Mouse (Mus musculus) liver, embryonic 16.5 days (tissue): ENCODE data around the gene Sh3bp5. TPM values are rescaled to one million over a fixed set of nuclear protein-coding genes. Genes with fewer than 3 reads are reported as not detected.

Experiments used
- ATAC-seq: fragments of 200-750 bp; cut with Nextera tagmentation; 2 replicates; pipeline ENCODE4 v1.8.0; 2017; ENCODE audit warnings: low read depth, mild to moderate bottlenecking, moderate number of reproducible peaks, moderate library complexity
- H3K27ac ChIP-seq: fragments of 300-500 bp; sonication (generic); 2 replicates; pipeline ENCODE4 v1.5.1; 2014; ENCODE audit warnings: mild to moderate bottlenecking, low read length
- H3K27me3 ChIP-seq: fragments of 300-500 bp; sonication (generic); 2 replicates; pipeline ENCODE4 v1.6.1; 2014; ENCODE audit warnings: low read depth, low read length, mixed read lengths; ENCODE audit not compliant: control insufficient read depth, insufficient read depth
- H3K36me3 ChIP-seq: fragments of 300-500 bp; sonication (generic); 2 replicates; pipeline ENCODE4 v1.6.1; 2014; ENCODE audit warnings: mild to moderate bottlenecking; ENCODE audit not compliant: control insufficient read depth, insufficient read depth
- H3K4me1 ChIP-seq: fragments of 300-500 bp; sonication (generic); 2 replicates; pipeline ENCODE4 v1.6.1; 2014; ENCODE audit warnings: low read depth, low read length, mixed read lengths; ENCODE audit not compliant: control insufficient read depth
- H3K4me2 ChIP-seq: fragments of 300-500 bp; sonication (generic); 2 replicates; pipeline ENCODE4 v1.6.1; 2014; ENCODE audit warnings: low read depth, low read length, mixed read lengths
- H3K4me3 ChIP-seq: fragments of 300-500 bp; sonication (generic); 2 replicates; pipeline ENCODE4 v1.5.1; 2014; ENCODE audit warnings: low read depth, mild to moderate bottlenecking, low read length
- H3K9ac ChIP-seq: fragments of 300-500 bp; sonication (generic); 2 replicates; pipeline ENCODE4 v1.6.1; 2014; ENCODE audit warnings: low read depth, low read length
- H3K9me3 ChIP-seq: fragments of 300-500 bp; sonication (generic); replicated peaks from 2 replicates; pipeline ENCODE4 v1.6.1; 2016; ENCODE audit warnings: low read length; ENCODE audit not compliant: control insufficient read depth
- WGBS: fragments of 180-500 bp; shearing (Covaris S2); extraction: QIAGEN DNeasy Blood & Tissue Kit; methylation state at CpG from one replicate; pipeline ENCODE4 v1.1.7; 2014; ENCODE audit not compliant: insufficient replicate concordance; 5-methylcytosine and 5-hydroxymethylcytosine counted together
- polyA plus RNA-seq: library from polyadenylated mRNA; unstranded; fragments of >200 nt; fragmentation: Nextera tagmentation; extraction: Ambion mirVana; gene quantifications from 2 replicates; pipeline ENCODE4 v1.2.1, GENCODE M21; 2015

Sh3bp5 gene
- polyA plus RNA-seq, 1 experiment from 2014 or later = 22.1 TPM

DNA sequence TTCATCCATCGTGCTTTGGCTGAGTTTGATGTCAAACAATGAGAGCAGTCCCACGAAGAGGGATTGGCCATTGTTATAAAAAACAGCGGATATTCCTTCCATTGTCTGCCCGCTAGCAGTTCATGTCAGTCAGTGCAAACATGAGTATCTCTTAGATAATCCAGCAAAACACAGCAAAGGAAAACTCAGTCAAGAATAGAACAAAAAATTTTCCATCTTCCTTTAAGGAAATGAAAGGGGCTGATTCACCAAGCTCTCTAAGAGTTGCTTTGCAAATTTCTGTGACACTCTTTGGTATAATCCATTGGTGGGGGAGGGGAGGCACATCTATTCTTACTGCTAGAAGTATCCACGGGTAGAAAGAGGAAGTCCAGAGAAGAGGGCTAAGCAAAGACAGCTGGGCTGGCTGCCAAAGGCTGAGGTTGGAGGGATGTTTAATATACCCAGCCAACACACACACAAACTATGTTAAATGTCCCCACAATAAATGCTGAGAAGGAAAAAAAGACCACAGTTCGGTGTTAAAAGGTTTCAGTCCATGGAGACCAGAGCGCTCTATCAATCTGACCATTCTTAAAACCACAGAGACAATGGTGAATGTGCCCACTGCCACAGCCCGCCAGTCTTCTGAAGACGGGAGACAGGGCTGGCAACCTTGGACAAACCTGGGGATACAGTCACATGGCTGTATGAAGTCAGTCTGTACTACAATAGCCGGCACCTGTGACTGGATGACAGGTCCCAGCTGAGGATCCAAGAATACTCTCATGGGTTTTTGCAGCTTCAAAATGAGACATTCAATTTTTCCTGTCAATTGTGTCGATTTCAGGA is 12.7 kb downstream of the Sh3bp5 start:
- Histone ChIP-seq H3K36me3 (peaks cover 5% of the 10 kb centered on the region; the same call in 1 of the 2 replicates), H3K4me2 (no peak overlapping the region), H3K4me1 (peaks cover 33% of the 10 kb centered on the region), H3K9ac (no peak overlapping the region), H3K9me3 (no peaks in the 10 kb centered on the region), H3K27me3 (no peaks in the 10 kb centered on the region), H3K27ac (peak overlapping the region; percentile 52), H3K4me3 (no peak overlapping the region)
- peak; percentile 48; the same call in 1 of the 2 replicates for ATAC-seq
- WGBS = 35% methylated on average over 11 of the region's 11 CpGs

- Histone ChIP-seq H3K4me3 (no peak overlapping the region), H3K27me3 (no peaks in the 10 kb centered on the region), H3K27ac (peak overlapping the region; percentile 52), H3K9ac (no peak overlapping the region), H3K4me1 (peaks cover 28% of the 10 kb centered on the region), H3K36me3 (peaks cover 5% of the 10 kb centered on the region; the same call in 1 of the 2 replicates), H3K4me2 (no peak overlapping the region), H3K9me3 (no peaks in the 10 kb centered on the region)
- WGBS = 67% methylated on average over 5 of the region's 5 CpGs
- ATAC-seq = no peak
Measured at GRCm38 (mm10) chr14:31422395-31422794, 13.5 kb downstream of the Sh3bp5 start.

GRCm38 (mm10) chr14:31421509-31422295 is 14.2 kb downstream of the Sh3bp5 start:
- Histone ChIP-seq H3K27ac (peak overlapping the region; percentile 52), H3K36me3 (peaks cover 5% of the 10 kb centered on the region; the same call in 1 of the 2 replicates), H3K4me2 (no peak overlapping the region), H3K4me1 (peaks cover 29% of the 10 kb centered on the region), H3K9me3 (no peaks in the 10 kb centered on the region), H3K4me3 (no peak overlapping the region), H3K9ac (no peak overlapping the region), H3K27me3 (no peaks in the 10 kb centered on the region)
- peak; percentile 57 for ATAC-seq
- 65% methylated on average over 18 of the region's 18 CpGs for WGBS

DNA sequence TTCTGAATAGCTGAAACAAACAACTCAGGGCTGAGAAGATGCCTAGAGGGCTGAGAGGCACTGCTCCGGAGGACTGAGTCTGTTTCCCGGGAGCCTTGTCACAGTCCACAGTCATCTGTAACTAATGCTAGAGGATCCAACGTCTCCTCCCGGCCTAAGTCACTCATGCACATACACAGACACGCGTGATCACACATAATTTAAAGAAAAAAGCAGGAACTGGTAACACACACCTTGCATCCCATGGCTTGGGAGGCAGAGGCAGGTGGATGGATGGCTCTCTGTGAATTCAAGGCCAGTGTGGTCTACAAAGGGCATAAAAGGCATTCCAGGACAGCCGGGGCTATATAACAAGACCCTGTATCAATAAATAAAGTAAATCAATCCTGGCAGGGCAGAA is 14.9 kb downstream of the Sh3bp5 start:
- Histone ChIP-seq H3K9ac (no peak overlapping the region), H3K36me3 (peaks cover 5% of the 10 kb centered on the region; the same call in 1 of the 2 replicates), H3K27me3 (no peaks in the 10 kb centered on the region), H3K4me2 (no peak overlapping the region), H3K4me1 (peaks cover 31% of the 10 kb centered on the region), H3K9me3 (no peaks in the 10 kb centered on the region), H3K4me3 (no peak overlapping the region), H3K27ac (peak overlapping the region; percentile 52)
- WGBS = 67% methylated on average over 7 of the region's 7 CpGs
- ATAC-seq = no peak

- Histone ChIP-seq H3K27me3 (no peaks in the 10 kb centered on the region), H3K9ac (no peak overlapping the region), H3K36me3 (peaks cover 2% of the 10 kb centered on the region; the same call in 1 of the 2 replicates), H3K4me2 (no peak overlapping the region), H3K27ac (no peak overlapping the region; the same call in 1 of the 2 replicates), H3K9me3 (no peaks in the 10 kb centered on the region), H3K4me1 (peaks cover 31% of the 10 kb centered on the region), H3K4me3 (no peak overlapping the region)
- no peak for ATAC-seq
- 62% methylated on average over 7 of the region's 7 CpGs for WGBS
Measured at GRCm38 (mm10) chr14:31420562-31420961, 15.3 kb downstream of the Sh3bp5 start.

GRCm38 (mm10) chr14:31420135-31420534 is 15.7 kb downstream of the Sh3bp5 start:
- Histone ChIP-seq H3K9me3 (no peaks in the 10 kb centered on the region), H3K9ac (no peak overlapping the region), H3K4me2 (no peak overlapping the region), H3K4me3 (no peak overlapping the region), H3K4me1 (peaks cover 31% of the 10 kb centered on the region), H3K36me3 (no peaks in the 10 kb centered on the region), H3K27ac (no peak overlapping the region), H3K27me3 (no peaks in the 10 kb centered on the region)
- ATAC-seq = no peak
- 69% methylated on average over 8 of the region's 8 CpGs for WGBS

- Histone ChIP-seq H3K27ac (0 out of 2 replicates have a peak overlapping the region, but pooled peaks have one; percentile 5), H3K4me3 (no peak overlapping the region), H3K9ac (no peak overlapping the region), H3K27me3 (no peaks in the 10 kb centered on the region), H3K36me3 (no peaks in the 10 kb centered on the region), H3K4me1 (peaks cover 37% of the 10 kb centered on the region), H3K9me3 (no peaks in the 10 kb centered on the region), H3K4me2 (no peak overlapping the region)
- ATAC-seq = no peak
- WGBS = 41% methylated on average over 4 of the region's 4 CpGs
Measured at GRCm38 (mm10) chr14:31419279-31419678, 16.6 kb downstream of the Sh3bp5 start.

DNA sequence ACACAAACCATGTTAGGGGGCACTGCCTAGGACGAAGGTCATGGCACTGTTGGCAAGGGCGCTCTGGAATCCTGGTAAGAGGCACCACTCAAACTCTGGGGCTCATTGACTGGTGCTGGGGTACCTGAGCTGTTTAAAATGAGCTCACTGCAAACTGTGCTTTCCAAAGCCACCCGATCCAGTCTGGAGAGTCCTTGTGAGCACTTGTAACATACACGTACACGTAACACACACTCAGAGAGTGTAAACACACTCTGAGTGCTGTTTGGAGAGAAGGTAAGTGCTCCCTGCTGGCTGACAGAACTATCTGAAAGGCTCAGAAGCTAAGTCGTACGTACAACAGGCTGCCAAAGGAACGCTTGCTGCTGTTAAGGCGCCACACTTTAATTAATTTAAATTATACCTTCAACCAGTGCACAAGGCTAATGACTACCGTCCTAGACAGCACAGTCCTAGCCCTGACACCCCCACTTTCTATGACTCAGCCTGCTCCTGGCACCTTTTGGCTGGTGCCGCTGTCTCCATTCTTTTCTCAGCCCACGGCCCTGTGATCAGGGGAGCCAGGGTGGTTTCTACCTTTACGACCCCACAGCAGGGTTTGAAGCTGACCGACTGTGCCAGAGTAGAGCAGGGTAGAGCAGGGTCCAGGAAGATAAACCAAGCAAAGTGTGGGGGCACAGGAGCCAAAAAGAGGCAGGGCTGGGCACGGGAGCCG is 18.9 kb downstream of the Sh3bp5 start:
- Histone ChIP-seq H3K27ac (peak overlapping the region; percentile 2), H3K4me3 (no peak overlapping the region), H3K27me3 (no peaks in the 10 kb centered on the region), H3K9me3 (no peaks in the 10 kb centered on the region), H3K4me1 (peaks cover 40% of the 10 kb centered on the region), H3K9ac (no peak overlapping the region), H3K4me2 (no peak overlapping the region), H3K36me3 (no peaks in the 10 kb centered on the region)
- 72% methylated on average over 16 of the region's 16 CpGs for WGBS
- peak; percentile 57 for ATAC-seq
